Mouse (Mus musculus): Measurements from ENCODE around the gene 1700003E16Rik.

Gene 1700003E16Rik

DNA sequence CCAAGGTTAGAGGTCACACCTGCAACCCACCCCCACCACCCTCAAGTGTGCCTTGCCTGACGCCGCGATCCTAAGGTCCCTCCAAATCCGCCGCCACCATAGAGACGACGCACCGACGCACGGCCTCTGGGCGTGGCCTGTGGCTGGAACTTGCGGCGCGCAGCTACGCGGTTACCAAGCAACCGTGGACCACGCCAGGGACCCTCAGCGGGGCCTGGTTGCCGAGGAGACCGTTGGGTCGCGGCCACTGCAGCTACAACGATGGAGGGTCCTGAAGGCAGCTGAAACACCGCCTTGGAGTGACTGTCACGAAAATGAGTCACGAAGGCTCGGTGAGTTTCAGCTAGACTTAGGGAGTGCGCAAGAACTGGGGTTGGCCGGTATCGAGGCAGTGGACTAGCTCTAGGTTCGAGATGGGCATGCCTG is at the start of gene 1700003E16Rik, which contains the start of gene Wdr54:
Gene 1700003E16Rik, plus strand, starts transcription at position 146 of the 426 bp plus-strand sequence.
Gene Wdr54, minus strand, starts transcription at position 139 of the 426 bp plus-strand sequence.
- peak; percentile 45 for DNase-seq

- peak; percentile 91 for DNase-seq
Observed at GRCm38 (mm10) chr6:83107566-83108400, 48.4 kb upstream of the 1700003E16Rik start.

- peak; percentile 80 for DNase-seq
Observed at GRCm38 (mm10) chr6:83108762-83109668, 47.2 kb upstream of the 1700003E16Rik start, which contains the start of gene Mrpl53. Gene Mrpl53 (plus strand): TSS chr6:83109040.

- DNase-seq = no peak
Observed at GRCm38 (mm10) chr6:83111510-83112136, 44.6 kb upstream of the 1700003E16Rik start.

DNA sequence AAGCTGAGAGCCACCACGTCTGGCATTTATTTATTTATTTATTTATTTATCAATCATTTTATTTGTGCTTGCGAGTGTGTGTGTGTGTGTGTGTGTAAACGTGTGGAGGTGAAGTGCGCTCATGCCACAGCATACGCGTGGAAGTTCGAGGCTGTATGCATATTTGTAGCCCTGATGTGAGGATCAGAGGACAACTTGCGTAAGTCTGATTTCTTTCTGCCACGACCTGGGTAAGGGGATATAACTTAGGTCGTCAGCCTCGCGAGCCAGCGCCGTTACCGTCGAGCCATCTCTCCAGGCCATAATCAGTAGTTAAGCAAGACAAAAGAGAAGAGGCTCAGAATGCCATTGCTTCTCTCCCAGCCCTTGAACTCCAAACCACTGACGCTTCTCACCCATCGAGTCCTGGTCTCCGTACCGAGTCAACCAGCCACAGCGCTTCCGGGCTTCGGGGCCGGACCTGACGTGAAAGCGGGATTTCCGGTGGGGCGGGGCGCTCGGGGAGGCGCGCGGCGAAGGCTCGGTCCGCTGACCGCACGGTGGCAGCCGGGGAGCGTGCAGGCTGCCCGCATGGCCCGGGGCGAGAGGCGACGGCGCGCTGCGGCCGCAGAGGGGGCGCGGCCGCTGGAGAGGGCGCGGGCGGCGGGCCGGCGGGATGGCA is 41.1 kb upstream of the 1700003E16Rik start, which contains the start of gene Mogs:
Gene Mogs, plus strand, starts transcription at position 486 of the 661 bp plus-strand sequence.
- peak; percentile 96 for DNase-seq

DNA sequence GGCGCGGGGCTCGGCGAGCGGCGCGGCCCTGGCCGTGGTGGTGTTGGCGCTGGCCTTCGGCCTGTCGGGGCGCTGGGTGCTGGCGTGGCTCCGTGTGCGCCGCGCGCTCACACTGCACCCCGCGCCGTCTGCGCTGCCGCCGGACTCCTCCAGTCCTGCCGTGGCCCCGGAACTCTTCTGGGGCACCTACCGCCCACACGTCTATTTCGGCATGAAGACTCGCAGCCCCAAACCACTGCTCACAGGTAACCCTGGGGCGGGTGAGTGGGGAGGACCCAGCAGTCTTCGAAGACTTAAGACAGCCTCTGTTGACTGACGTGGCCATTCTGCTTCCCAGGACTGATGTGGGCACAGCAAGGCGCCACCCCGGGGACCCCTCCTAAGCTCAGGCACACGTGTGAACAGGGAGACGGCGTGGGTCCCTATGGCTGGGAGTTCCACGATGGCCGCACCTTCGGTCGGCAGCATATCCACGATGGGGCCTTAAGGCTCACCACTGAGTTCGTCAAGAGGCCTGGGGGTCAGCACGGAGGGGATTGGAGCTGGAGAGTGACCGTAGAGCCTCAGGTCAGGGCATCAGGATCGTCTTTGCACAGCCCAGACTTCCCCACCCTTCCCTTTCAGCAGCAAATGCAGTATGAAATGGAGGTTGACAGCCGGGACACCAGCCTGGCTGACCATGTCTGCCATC is 40.4 kb upstream of the 1700003E16Rik start:
- DNase-seq = no peak

- DNase-seq = no peak
Observed at GRCm38 (mm10) chr6:83116373-83117164, 39.6 kb upstream of the 1700003E16Rik start.

DNA sequence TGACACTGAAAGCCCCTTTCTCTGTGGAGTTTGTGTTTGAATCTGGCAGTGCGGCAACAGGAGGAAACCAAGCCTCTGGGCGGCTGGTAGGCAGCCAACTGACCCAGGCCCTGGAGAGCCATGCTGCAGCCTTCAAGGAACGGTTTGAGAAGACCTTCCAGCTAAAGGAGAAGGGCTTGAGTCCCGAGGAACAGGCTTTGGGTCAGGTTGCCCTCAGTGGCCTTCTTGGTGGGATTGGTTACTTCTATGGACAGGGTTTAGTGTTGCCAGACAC is 39.1 kb upstream of the 1700003E16Rik start:
- DNase-seq = no peak

DNA sequence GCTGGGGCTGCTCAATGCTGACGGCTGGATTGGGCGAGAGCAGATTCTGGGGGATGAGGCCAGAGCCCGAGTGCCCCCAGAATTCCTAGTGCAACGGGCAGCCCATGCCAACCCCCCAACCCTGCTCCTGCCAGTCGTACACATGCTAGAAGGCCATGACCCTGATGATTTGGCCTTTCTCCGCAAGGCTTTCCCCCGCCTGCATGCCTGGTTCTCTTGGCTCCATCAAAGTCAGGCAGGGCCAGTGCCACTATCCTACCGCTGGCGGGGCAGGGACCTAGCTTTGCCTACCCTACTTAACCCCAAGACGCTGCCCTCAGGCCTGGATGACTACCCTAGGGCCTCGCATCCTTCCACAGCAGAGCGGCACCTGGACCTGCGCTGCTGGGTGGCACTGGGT is 38.6 kb upstream of the 1700003E16Rik start:
- DNase-seq = no peak

DNA sequence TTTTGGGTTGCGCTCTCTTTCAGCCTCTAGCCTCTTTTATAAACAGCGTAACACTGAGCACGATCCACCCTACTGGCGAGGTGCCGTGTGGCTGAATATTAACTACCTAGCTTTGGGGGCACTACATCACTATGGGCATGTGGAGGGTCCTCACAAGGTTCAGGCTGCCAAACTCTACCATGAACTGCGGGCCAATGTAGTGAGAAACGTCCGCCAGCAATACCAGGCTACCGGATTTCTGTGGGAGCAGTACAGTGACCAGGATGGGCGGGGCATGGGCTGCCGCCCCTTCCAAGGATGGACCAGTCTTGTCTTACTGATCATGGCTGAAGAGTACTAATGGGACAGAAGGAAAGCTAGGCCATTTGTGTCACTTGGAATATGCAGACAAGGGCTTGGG is 37.8 kb upstream of the 1700003E16Rik start:
- DNase-seq = no peak

DNA sequence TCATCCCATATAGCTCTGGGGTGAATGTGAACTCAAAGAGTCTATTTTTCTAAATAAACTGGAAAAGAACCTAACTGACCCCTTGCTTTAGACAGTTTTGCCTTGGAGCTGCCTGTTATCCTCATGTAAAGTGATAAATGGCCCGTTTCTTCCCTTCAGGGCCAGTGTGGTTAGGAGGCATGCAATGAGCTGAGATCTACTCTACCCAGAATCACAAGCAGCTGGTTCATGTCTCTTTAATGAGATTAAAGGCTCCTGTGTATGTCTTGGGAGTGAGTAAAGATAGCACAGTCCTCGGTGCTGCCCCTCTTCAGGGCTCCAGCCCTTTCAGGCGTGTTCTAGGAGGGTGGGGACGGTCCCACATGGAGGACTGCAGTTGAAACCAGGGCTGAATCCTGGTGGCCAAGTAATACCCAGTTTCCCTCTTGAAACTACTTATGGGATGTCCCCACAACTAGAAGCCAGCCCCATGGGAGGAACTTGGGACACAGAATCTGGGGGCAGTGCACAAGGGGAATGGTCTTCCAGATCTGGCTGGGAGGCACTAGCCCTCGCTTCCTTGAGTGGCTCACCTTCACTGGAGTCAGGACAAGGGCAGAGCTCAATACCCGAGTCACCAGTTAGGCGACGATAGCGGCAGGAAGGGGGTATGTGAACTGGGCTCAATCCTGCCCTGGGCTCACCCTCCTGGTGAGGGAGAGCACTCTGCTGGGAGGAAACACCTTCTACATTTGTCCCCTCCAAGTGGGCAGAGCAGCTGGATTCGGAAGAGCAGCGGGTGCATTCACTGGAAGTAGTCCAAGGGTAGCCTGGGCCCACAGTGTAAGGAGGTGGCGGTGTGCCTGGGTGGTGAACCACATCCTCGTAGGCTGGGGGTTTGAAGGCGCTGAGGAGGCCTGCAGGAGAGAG is 37.1 kb upstream of the 1700003E16Rik start:
- DNase-seq = no peak

DNA sequence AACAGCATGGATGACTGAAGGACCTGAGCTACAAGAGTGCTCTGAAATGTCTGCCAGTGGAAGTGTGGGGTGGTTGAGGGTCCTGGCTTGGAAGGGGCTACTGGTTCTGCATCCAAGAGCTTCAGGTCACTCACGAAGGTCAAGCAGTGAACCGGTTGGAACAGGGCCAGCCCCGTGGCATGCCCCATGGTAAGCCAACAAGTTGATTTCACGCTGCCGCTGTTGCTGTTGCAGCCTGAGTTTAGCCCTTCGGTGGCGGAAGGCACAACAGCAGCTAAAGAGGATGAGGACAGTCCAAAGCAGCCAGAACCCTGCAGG is 36.5 kb upstream of the 1700003E16Rik start:
- no peak for DNase-seq

GRCm38 (mm10) chr6:83120930-83121862 is 35.0 kb upstream of the 1700003E16Rik start, which contains the start of gene Wbp1:
Gene Wbp1 (minus strand): TSS chr6:83121559.
- DNase-seq = peak; percentile 94

- DNase-seq = peak; percentile 54
Observed at GRCm38 (mm10) chr6:83121863-83122710, 34.1 kb upstream of the 1700003E16Rik start.

DNA sequence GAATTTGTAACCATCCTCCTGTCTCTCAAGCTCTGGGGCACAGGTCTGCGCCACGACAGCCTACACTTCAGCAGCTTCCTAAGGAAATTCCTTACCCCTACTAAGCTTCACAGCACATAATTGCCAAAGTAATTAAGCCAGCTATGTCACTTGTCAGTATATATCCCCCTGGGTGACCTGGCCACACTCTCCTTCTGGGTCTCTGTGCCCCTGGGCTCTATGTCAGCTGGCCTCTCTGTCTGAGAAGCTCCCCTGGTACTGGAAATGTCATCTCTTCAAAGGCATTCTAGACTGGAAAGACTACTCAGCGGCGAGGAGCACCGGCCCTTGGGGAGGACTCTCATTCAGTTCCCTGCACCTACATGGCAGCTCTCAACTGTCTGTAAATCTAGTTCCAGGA is 33.2 kb upstream of the 1700003E16Rik start:
- no peak for DNase-seq

DNA sequence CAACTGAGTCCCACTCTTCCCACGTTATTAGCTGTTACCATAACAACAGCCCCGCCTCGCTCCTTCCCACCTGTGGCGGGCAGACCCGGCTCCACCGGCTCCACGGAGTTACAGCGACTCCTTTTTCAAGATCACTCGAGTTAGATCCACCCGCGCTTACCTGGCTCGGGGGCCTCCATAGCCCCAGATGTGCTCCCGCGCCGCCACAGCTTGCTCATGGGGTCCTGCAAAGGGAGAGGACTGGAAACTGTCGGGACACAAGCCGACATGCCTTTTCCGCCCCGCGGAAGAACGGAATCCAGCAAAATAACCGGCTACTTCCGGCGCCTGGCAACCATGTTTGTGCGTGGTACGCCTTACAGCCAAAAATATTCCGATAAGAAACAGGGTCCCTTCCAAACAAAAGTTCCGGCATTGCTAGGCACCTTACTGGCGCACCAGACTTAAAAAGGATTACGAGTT is 31.3 kb upstream of the 1700003E16Rik start:
- peak; percentile 89 for DNase-seq

GRCm38 (mm10) chr6:83125331-83125730 is 30.9 kb upstream of the 1700003E16Rik start, which contains the start of gene Ino80b:
Gene Ino80b (minus strand): TSS chr6:83125431.
- no peak for DNase-seq

- no peak for DNase-seq
Observed at GRCm38 (mm10) chr6:83127419-83127818, 28.8 kb upstream of the 1700003E16Rik start.
